Mouse (Mus musculus) kidney, adult 9 months (tissue): ENCODE measurements around the gene Coro2b.
A peak's percentile ranks its signal among the peaks of the same experiment; 100 is the strongest.
"Not testable (repeated sequence)": the region's sequence is repeated elsewhere in the genome, so short reads cannot be mapped to it uniquely, and the experiment has no call there.

Experiments
- DNase-seq: peaks from one replicate; pipeline ENCODE4 v3.0.0; 2022

The Coro2b gene

GRCm38 (mm10) chr9:62470398-62470797 lies 66.4 kb downstream of the Coro2b start:
- peak; percentile 87 for DNase-seq

- DNase-seq: no peak
Observed at GRCm38 (mm10) chr9:62469696-62470095, 67.1 kb downstream of the Coro2b start.

- no peak for DNase-seq
Observed at GRCm38 (mm10) chr9:62469143-62469542, 67.7 kb downstream of the Coro2b start.

GRCm38 (mm10) chr9:62467413-62467784 lies 69.4 kb downstream of the Coro2b start:
- DNase-seq: no peak

GRCm38 (mm10) chr9:62466742-62467412 lies 70.0 kb downstream of the Coro2b start:
- DNase-seq: no peak

- no peak for DNase-seq
Observed at GRCm38 (mm10) chr9:62466053-62466452, 70.8 kb downstream of the Coro2b start.

- DNase-seq: no peak
Observed at GRCm38 (mm10) chr9:62464727-62465126, 72.1 kb downstream of the Coro2b start.

GRCm38 (mm10) chr9:62461766-62462165 lies 75.1 kb downstream of the Coro2b start:
- peak; percentile 69 for DNase-seq

GRCm38 (mm10) chr9:62461095-62461494 lies 75.7 kb downstream of the Coro2b start:
- DNase-seq: no peak

GRCm38 (mm10) chr9:62460086-62460485 lies 76.8 kb downstream of the Coro2b start:
- DNase-seq: no peak

- DNase-seq: no peak
Observed at GRCm38 (mm10) chr9:62458457-62458856, 78.4 kb downstream of the Coro2b start.

- DNase-seq: peak; percentile 84
Observed at GRCm38 (mm10) chr9:62456015-62456414, 80.8 kb downstream of the Coro2b start.

GRCm38 (mm10) chr9:62455210-62455969 lies 81.5 kb downstream of the Coro2b start:
- DNase-seq: peak; percentile 45

GRCm38 (mm10) chr9:62452373-62452993 lies 84.4 kb downstream of the Coro2b start:
- DNase-seq: no peak

GRCm38 (mm10) chr9:62451585-62452372 lies 85.1 kb downstream of the Coro2b start:
- DNase-seq: no peak

- DNase-seq: peak; percentile 68
Observed at GRCm38 (mm10) chr9:62450862-62451261, 86.0 kb downstream of the Coro2b start.

GRCm38 (mm10) chr9:62450355-62450754 lies 86.5 kb downstream of the Coro2b start:
- DNase-seq: no peak

- DNase-seq: not testable (repeated sequence)
Observed at GRCm38 (mm10) chr9:62447337-62447736, 89.5 kb downstream of the Coro2b start.

- peak; percentile 67 for DNase-seq
Observed at GRCm38 (mm10) chr9:62438755-62439101, 98.1 kb downstream of the Coro2b start.

- DNase-seq: no peak
Observed at GRCm38 (mm10) chr9:62438085-62438754, 98.6 kb downstream of the Coro2b start.

GRCm38 (mm10) chr9:62437446-62437845 lies 99.4 kb downstream of the Coro2b start:
- no peak for DNase-seq

GRCm38 (mm10) chr9:62435613-62436318 lies 101.1 kb downstream of the Coro2b start:
- peak; percentile 91 for DNase-seq
